Mouse (Mus musculus) adrenal gland, adult 18-20 months (tissue): Measurements from ENCODE around the gene Mis12. TPM values are rescaled to one million over a fixed set of nuclear protein-coding genes. Genes with fewer than 3 reads are reported as not detected.

Experiments
- DNase-seq, 2 experiments: peaks; one replicate each; pipeline ENCODE4 v3.0.0; 2021 to 2022; ENCODE audit warnings: low spot score in 2 of 2
- total RNA-seq, 2 experiments: library from RNA; stranded (reverse); gene quantifications; 1 replicate in 1 of 2; 2 replicates in 1 of 2; pipeline ENCODE4 v1.2.3; 2021

Mis12 gene
- total RNA-seq, 2 experiments from 2014 or later = 17.7 to 19.2 TPM

GRCm38 (mm10) chr11:71012743-71013142 is 6.7 kb upstream of the Mis12 start:
- DNase-seq = no peak

GRCm38 (mm10) chr11:71017051-71017450 is 2.4 kb upstream of the Mis12 start:
- DNase-seq = no peak

GRCm38 (mm10) chr11:71018416-71019200 is 803 bp upstream of the Mis12 start:
- DNase-seq = no peak

GRCm38 (mm10) chr11:71028280-71028679 is 8.9 kb downstream of the Mis12 start:
- no peak for DNase-seq

GRCm38 (mm10) chr11:71029403-71030118 is 10.2 kb downstream of the Mis12 start:
- DNase-seq = no peak

GRCm38 (mm10) chr11:71032070-71032469 is 12.7 kb downstream of the Mis12 start:
- no peak for DNase-seq

GRCm38 (mm10) chr11:71032491-71033162 is 13.2 kb downstream of the Mis12 start:
- DNase-seq = no peak

- no peak for DNase-seq
Observed at GRCm38 (mm10) chr11:71033163-71033761, 13.9 kb downstream of the Mis12 start, which contains the start of gene 6330403K07Rik. Gene 6330403K07Rik, minus strand, starts transcription at chr11:71033513.

GRCm38 (mm10) chr11:71039526-71040298 is 20.3 kb downstream of the Mis12 start:
- no peak for DNase-seq

GRCm38 (mm10) chr11:71052554-71052953 is 33.1 kb downstream of the Mis12 start:
- DNase-seq = no peak

GRCm38 (mm10) chr11:71076342-71076741 is 56.9 kb downstream of the Mis12 start:
- no peak for DNase-seq

Other genes starting within 250 kb of the Mis12 start
- gene Scimp, start 207.0 kb upstream of the Mis12 start, total RNA-seq = 1 to 10 TPM; 1.1 to 1.9 TPM
- gene Rabep1, start 174.8 kb upstream of the Mis12 start, total RNA-seq = 100 to 1,000 TPM; 125 to 136 TPM
- 10 to 100 TPM; 54.9 to 55.6 TPM for gene Nup88, start 49.6 kb upstream of the Mis12 start, total RNA-seq
- gene Rpain, start 49.4 kb upstream of the Mis12 start, total RNA-seq = 10 to 100 TPM; 24.5 to 28.7 TPM
- gene C1qbp, start 36.6 kb upstream of the Mis12 start, total RNA-seq = 100 to 1,000 TPM; 195 to 219 TPM
- gene Dhx33, start 15.2 kb upstream of the Mis12 start, total RNA-seq = 10 to 100 TPM; 27.8 to 31.7 TPM
- 10 to 100 TPM; 66.2 to 89.5 TPM for gene Derl2, start 230 bp downstream of the Mis12 start, total RNA-seq
- gene 6330403K07Rik, start 13.9 kb downstream of the Mis12 start, total RNA-seq = 10 to 100 TPM; 12.2 to 13.2 TPM
- gene Nlrp1a, start 125.1 kb downstream of the Mis12 start, total RNA-seq = 1 to 10 TPM; 1.4 to 1.5 TPM
- under 1 TPM; 0.27 to 0.58 TPM for gene Nlrp1b, start 211.1 kb downstream of the Mis12 start, total RNA-seq